Mouse (Mus musculus) kidney, postnatal 0 days (tissue): Measurements from ENCODE around the gene Anks1b. TPM values are rescaled to one million over a fixed set of nuclear protein-coding genes. Genes with fewer than 3 reads are reported as not detected.

Experiments
- ATAC-seq: fragments of 200-750 bp; cut with Nextera tagmentation; replicated peaks from 2 replicates; pipeline ENCODE4 v1.8.0; 2017; ENCODE audit warnings: low read depth, moderate number of reproducible peaks, moderate TSS enrichment, moderate library complexity; ENCODE audit not compliant: low FRiP score
- DNase-seq: peaks from one replicate; pipeline ENCODE4 v3.0.0-alpha.2; 2016; ENCODE audit warnings: low spot score
- H3K27ac ChIP-seq: fragments of 300-500 bp; sonication (generic); 2 replicates; pipeline ENCODE4 v1.5.1; 2014; ENCODE audit warnings: mild to moderate bottlenecking
- H3K27me3 ChIP-seq: fragments of 300-500 bp; sonication (generic); 2 replicates; pipeline ENCODE4 v1.6.1; 2014; ENCODE audit warnings: low read length, mixed read lengths; ENCODE audit not compliant: insufficient read depth
- H3K36me3 ChIP-seq: fragments of 300-500 bp; sonication (generic); 2 replicates; pipeline ENCODE4 v1.6.1; 2014; ENCODE audit warnings: low read length, mixed read lengths; ENCODE audit not compliant: insufficient read depth
- H3K4me1 ChIP-seq: fragments of 300-500 bp; sonication (generic); replicated peaks from 2 replicates; pipeline ENCODE4 v1.6.1; 2014; ENCODE audit warnings: antibody characterized with exemption, low read length, mixed read lengths; ENCODE audit not compliant: insufficient read depth
- H3K4me2 ChIP-seq: fragments of 300-500 bp; sonication (generic); 2 replicates; pipeline ENCODE4 v1.6.1; 2014; ENCODE audit warnings: mild to moderate bottlenecking, low read length, moderate library complexity, mixed read lengths
- H3K4me3 ChIP-seq: fragments of 300-500 bp; sonication (generic); replicated peaks from 2 replicates; pipeline ENCODE4 v1.5.1; 2014; ENCODE audit warnings: low read depth, low read length
- H3K9ac ChIP-seq: fragments of 300-500 bp; sonication (generic); 2 replicates; pipeline ENCODE4 v1.6.1; 2014; ENCODE audit warnings: low read depth, low read length
- H3K9me3 ChIP-seq: fragments of 300-500 bp; sonication (generic); replicated peaks from 2 replicates; pipeline ENCODE4 v1.6.1; 2016; ENCODE audit warnings: low read length, inconsistent platforms, mixed read lengths
- CTCF ChIP-seq: IDR thresholded peaks from 2 replicates; pipeline ENCODE4 v1.5.1; 2016; ENCODE audit warnings: antibody characterized with exemption, low read depth, mild to moderate bottlenecking, moderate library complexity
- WGBS: fragments of 180-500 bp; shearing (Covaris S2); extraction: QIAGEN DNeasy Blood & Tissue Kit; methylation state at CpG from one replicate; pipeline ENCODE4 v1.1.7; 2014; 5-methylcytosine and 5-hydroxymethylcytosine counted together
- polyA plus RNA-seq: library from polyadenylated mRNA; unstranded; fragments of >200 nt; fragmentation: Nextera tagmentation; extraction: Ambion mirVana; gene quantifications from 2 replicates; pipeline ENCODE4 v1.2.1, GENCODE M21; 2015

The Anks1b gene
- polyA plus RNA-seq, 1 experiment from 2014 or later: 3.1 TPM

DNA sequence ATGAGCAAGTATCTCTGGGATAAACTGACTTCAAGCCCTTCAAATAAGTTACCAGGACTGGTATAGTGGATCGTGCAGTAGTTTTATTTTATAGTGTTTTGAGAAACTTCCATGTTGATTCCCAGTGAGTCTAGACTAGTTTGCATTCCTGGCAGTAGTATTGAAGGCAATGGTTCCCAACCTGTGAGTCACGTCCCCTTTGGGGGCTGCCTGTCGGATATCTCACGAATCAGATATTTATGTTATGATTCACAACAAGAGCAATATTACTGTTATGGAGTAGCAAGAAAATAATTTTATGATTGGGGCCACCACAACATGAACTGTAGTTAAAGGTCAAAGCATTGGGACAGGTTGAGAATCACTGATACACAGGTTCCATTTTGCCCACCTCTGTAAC is 884.5 kb downstream of the Anks1b start:
- no peak overlapping the region for H3K4me3 ChIP-seq
- H3K9me3 ChIP-seq: no peaks in the 10 kb centered on the region
- WGBS: 81% methylated on average over 4 of the region's 4 CpGs
- no peak for TF ChIP-seq CTCF
- no peaks in the 10 kb centered on the region for H3K4me1 ChIP-seq
- DNase-seq: no peak
- no peak overlapping the region for H3K4me2 ChIP-seq
- H3K27me3 ChIP-seq: no peaks in the 10 kb centered on the region
- ATAC-seq: no peak
- H3K27ac ChIP-seq: no peak overlapping the region
- H3K36me3 ChIP-seq: no peaks in the 10 kb centered on the region
- H3K9ac ChIP-seq: no peak overlapping the region

DNA sequence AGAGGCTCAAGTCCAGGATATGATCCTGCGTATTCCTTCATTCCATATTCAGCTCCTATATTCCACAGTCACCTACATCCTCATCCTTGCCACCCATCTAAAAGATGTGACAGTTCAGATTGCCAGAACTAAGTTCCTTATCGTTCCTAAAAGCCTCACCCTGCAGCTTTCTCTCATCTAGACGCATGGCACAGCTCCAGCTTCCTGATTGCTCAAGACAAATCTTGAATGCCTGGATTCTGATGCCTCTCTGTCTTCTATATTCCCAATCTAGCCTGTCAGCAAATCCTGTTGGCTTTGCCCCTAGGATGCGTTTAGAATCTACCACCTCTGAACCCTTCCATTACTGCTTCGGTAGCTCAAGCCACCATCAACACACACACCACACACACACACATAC is 886.6 kb downstream of the Anks1b start:
- no peak for DNase-seq
- H3K4me3 ChIP-seq: no peak overlapping the region
- TF ChIP-seq CTCF: no peak
- H3K4me1 ChIP-seq: no peaks in the 10 kb centered on the region
- H3K4me2 ChIP-seq: no peak overlapping the region
- H3K27ac ChIP-seq: no peak overlapping the region
- no peak for ATAC-seq
- no peaks in the 10 kb centered on the region for H3K36me3 ChIP-seq
- no peak overlapping the region for H3K9ac ChIP-seq
- no peaks in the 10 kb centered on the region for H3K9me3 ChIP-seq
- H3K27me3 ChIP-seq: no peaks in the 10 kb centered on the region
- 79% methylated on average over 5 of the region's 5 CpGs for WGBS

DNA sequence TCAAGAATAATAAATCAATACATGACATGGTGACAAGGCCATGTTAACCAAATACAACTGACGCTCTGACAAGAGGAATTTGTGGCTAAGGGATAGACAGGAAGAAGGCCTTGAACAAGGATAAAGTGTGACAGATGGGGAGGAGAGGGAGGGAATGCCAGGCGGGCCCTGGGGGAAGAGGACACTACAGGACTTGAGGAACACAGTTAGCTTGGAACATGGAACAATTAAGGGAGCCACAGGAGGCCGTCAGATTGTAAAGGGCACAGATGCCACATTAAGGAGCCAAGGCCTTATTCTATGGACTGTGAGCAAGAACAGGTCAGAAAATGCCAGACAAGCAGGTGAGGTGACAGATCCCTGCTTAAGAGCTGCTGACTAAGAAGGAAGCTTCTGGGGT is 893.0 kb downstream of the Anks1b start:
- H3K4me3 ChIP-seq: no peak overlapping the region
- H3K27me3 ChIP-seq: no peaks in the 10 kb centered on the region
- 64% methylated on average over 3 of the region's 3 CpGs for WGBS
- no peaks in the 10 kb centered on the region for H3K36me3 ChIP-seq
- ATAC-seq (no peak), DNase-seq (no peak)
- no peak overlapping the region for H3K9ac ChIP-seq
- H3K27ac ChIP-seq: no peak overlapping the region
- no peaks in the 10 kb centered on the region for H3K9me3 ChIP-seq
- TF ChIP-seq CTCF: no peak
- H3K4me2 ChIP-seq: no peak overlapping the region
- H3K4me1 ChIP-seq: no peaks in the 10 kb centered on the region

- ATAC-seq (no peak), DNase-seq (no peak)
- TF ChIP-seq CTCF: no peak
- H3K36me3 ChIP-seq: no peaks in the 10 kb centered on the region
- H3K4me2 ChIP-seq: no peak overlapping the region
- no peak overlapping the region for H3K27ac ChIP-seq
- H3K9me3 ChIP-seq: no peaks in the 10 kb centered on the region
- H3K4me1 ChIP-seq: no peaks in the 10 kb centered on the region
- no peaks in the 10 kb centered on the region for H3K27me3 ChIP-seq
- H3K4me3 ChIP-seq: no peak overlapping the region
- 29% methylated on average over 11 of the region's 11 CpGs for WGBS
- no peak overlapping the region for H3K9ac ChIP-seq
Measured at GRCm38 (mm10) chr10:90770403-90770955, 897.2 kb downstream of the Anks1b start.

- Histone ChIP-seq H3K9me3 (no peaks in the 10 kb centered on the region), H3K9ac (no peak overlapping the region), H3K4me1 (no peaks in the 10 kb centered on the region), H3K27ac (no peak overlapping the region), H3K36me3 (no peaks in the 10 kb centered on the region), H3K27me3 (no peaks in the 10 kb centered on the region), H3K4me2 (no peak overlapping the region), H3K4me3 (no peak overlapping the region)
- 57% methylated on average over 7 of the region's 7 CpGs for WGBS
- ATAC-seq (no peak), DNase-seq (no peak)
- no peak for TF ChIP-seq CTCF
Measured at GRCm38 (mm10) chr10:90771046-90771445, 897.7 kb downstream of the Anks1b start.

DNA sequence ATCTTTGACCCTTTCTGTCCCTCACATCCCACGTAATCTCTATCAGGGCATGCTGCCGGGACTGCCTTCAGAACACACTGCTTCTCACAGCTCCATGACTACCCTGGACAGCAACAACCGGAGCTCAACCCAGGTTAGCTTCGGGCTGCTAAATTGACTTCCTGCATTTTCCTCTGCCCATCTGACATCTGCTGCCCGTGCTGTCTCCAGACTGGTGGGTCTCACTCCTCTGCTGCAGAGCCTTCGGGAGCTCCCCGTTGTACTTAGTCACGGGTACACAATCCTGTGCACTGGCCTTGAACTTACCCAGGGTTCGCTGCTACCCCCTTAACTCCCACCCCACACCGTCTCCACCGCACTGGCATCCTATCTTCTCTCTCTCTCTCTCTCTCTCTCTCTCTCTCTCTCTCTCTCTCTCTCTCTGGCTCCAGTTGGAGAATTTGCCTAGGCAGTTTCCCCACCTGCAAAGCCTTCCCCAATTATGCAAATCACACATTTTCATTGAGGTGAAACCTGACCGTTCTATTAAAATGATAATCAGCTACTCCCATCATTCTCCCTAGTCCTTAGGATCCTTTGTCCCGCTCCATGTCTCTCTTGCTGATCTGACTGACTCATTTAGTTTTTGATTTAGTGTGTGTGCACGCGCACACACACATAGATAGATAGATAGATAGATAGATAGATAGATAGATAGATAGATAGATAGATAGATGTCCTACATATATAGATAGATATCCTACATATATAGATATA is 898.3 kb downstream of the Anks1b start:
- Histone ChIP-seq H3K27ac (no peak overlapping the region), H3K27me3 (no peaks in the 10 kb centered on the region), H3K36me3 (no peaks in the 10 kb centered on the region), H3K9me3 (no peaks in the 10 kb centered on the region), H3K9ac (no peak overlapping the region), H3K4me1 (no peaks in the 10 kb centered on the region), H3K4me2 (no peak overlapping the region), H3K4me3 (no peak overlapping the region)
- ATAC-seq: 0 out of 2 replicates have a peak, but pooled peaks have one; percentile 36
- peak; percentile 55 for DNase-seq
- TF ChIP-seq CTCF: no peak
- WGBS: 8% methylated on average over 15 of the region's 15 CpGs
